Mouse (Mus musculus) left cerebral cortex, postnatal 36 days (tissue): Measurements from ENCODE around the gene Igsf3. TPM values are rescaled to one million over a fixed set of nuclear protein-coding genes. Genes with fewer than 3 reads are reported as not detected.

ENCODE experiments used
- DNase-seq, 2 experiments: peaks; one replicate each; pipeline ENCODE4 v3.0.0; 2021 to 2022; ENCODE audit warnings: low spot score in 2 of 2, mixed read lengths in 1 of 2
- intact Hi-C: fragments of 180-260 bp; cut with DNase I; formaldehyde crosslinking; loops from one replicate; pipeline ENCODE4 v1.15.1; 2025
- total RNA-seq, 2 experiments: library from RNA; stranded (reverse); gene quantifications; 2 replicates each; pipeline ENCODE4 v1.2.3; 2021

The Igsf3 gene
- total RNA-seq, 2 experiments from 2014 or later: 19.4 to 23.3 TPM

DNA sequence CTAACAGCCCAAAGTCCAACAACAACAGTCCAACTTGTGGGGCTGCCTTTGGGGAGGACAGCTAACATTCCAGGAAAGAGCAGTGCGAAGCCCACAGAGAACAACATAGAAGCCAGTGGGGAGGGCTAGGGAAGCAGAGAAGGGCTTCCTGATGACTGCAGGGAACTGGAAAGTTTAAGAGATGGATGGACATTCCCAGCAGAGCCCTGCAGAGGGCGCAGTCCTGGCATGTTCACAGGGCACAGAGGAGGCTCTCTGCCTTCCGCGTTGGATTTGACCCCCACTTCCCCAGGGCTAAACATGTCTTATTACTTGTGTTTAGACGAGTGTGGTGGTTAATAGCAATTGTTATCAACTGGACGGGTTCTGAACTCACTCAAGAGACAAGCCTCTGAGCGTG, 111.3 kb downstream of the Igsf3 start:
- DNase-seq: no peak
- intact Hi-C loops: no loop called here

- no peak for DNase-seq
- intact Hi-C loops: loop anchor here (5.0 kb wide), 1 partner anchor 107 kb away; no protein-coding TSS in a partner anchor
These were observed 113.6 kb downstream of the Igsf3 start for GRCm38 (mm10) chr3:101490515-101490914.

DNA sequence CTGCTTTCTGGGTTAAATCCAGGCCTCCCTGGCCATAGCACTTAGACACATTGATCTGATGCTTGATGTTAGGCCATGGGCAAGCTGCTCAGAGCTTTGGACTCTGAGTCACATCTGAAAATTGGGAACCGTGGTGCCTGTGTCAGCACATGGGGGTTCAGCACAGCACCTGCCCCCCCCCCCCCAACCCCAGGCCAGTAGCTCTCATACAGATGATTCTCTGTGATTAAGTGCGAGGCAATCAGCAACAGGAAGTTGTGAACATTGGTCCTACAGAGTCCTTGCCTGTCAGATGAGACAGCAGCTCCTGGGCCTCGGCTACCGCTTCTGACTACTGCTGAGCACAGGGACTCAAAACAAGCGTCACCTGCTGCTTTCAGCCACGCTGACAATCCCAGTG, 116.0 kb downstream of the Igsf3 start:
- DNase-seq: no peak
- intact Hi-C loops: loop anchor here (1.0 to 5.0 kb wide), 3 partner anchors 104 to 750 kb away; no protein-coding TSS in a partner anchor

DNA sequence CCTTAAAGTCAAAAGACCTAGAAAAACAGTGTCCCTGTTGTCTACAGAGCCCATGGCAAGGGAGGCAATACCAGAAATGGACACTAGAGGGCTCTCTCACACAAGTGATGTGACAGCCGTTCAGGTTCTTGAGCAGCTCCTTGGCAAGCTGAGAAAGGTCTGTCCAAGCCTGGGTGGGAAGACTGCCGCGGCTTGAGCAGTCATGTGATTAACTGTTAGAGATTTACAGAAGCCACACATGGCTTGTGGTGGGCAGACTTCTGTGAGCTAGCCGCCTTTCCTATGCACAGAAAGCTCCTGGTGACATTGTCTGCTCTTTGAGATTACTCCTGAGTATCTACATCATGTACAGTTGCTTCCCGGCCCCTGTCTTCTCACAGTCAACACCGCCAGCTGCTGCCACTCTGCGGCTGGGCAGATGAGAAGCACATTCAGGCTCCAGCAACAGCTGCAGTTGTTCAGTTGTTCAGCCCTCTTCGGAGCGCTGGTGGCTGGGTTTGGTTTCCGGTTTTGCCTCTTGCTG, 117.1 kb downstream of the Igsf3 start:
- intact Hi-C loops: loop anchor here (1.0 to 5.0 kb wide), 4 partner anchors 103 to 749 kb away; no protein-coding TSS in a partner anchor
- peak; percentile 78 to 85 for DNase-seq

DNA sequence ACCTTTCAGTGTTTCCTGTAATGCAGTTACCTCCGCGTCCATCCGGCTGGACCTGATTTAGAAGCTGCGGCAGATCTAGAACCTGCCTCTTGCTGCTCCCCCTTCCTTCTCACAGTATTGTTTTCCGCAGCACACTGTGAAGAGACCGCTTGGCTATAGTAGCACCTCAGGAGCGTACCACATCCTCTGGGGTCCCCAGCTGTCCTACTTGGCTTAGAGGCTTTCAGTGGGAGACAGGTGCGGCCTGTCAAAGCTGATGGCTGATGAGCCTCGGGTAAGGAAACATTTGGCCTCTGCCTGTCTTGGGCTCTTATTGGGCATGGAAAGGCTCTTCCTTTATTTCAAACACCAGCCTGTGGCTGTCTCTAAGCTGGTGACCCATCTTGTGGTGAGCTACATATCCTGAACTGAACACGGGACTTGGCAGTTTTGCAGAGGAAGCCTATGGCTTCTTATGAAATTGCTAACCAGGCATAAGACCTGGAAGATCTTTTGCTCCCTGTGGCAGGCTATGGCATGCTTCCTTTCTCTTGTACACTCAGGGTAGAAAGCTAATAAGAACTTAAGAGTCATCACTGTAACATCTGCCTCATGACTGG, 120.6 kb downstream of the Igsf3 start:
- intact Hi-C loops: no loop called here
- DNase-seq: no peak

DNA sequence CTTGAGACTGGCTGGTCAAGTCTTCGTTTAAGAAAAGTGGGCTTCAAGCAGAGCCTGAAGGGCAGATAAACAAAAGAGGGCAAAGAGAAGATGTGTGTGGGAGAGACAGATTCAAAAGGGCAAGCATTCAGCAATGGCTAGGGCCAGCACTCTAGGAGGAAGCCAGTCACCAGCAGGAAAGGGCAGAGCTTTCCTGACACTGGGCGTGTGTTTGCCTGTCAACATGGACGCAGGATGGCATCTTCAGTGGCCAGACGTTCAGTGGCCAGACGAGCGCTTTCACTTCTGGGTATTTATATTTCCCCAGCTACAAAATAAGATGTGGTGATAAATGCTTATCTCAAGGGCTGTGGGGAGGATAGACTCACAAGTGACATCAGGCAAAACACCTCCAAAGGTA, 123.0 kb downstream of the Igsf3 start:
- intact Hi-C loops: no loop called here

GRCm38 (mm10) chr3:101500393-101501051, 123.6 kb downstream of the Igsf3 start:
- intact Hi-C loops: no loop called here

More for the DNA sequence above, 123.0 kb downstream of the Igsf3 start:
- DNase-seq: no peak

DNA sequence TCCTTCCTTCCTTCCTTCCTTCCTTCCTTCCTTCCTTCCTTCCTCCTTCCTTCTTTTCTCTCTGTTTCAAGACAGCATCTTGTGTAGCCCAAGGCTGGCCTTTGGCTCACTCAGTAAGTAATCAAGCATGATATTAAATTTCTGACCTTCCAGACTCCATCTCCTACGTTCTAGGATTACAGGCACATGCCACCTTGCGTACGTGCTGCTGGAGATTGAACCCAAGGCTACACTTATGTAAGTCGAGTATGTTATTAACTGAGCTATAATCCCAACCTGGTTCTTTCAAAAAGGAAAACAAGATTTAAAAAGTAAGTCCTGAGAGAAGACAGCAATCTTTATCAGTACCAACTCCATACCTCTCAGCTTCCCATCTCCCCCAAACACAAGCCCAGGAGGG, 124.7 kb downstream of the Igsf3 start:
- intact Hi-C loops: no loop called here
- DNase-seq: no peak

More at GRCm38 (mm10) chr3:101500393-101501051, 123.6 kb downstream of the Igsf3 start:
- no peak for DNase-seq

GRCm38 (mm10) chr3:101502086-101502760, 125.3 kb downstream of the Igsf3 start:
- intact Hi-C loops: no loop called here
- no peak for DNase-seq

GRCm38 (mm10) chr3:101506179-101506578, 129.3 kb downstream of the Igsf3 start:
- intact Hi-C loops: loop anchor here (1.0 to 5.0 kb wide), 4 partner anchors 56 to 306 kb away; partner anchors contain the start of gene Atp1a1
- peak; percentile 70 to 75 for DNase-seq

DNA sequence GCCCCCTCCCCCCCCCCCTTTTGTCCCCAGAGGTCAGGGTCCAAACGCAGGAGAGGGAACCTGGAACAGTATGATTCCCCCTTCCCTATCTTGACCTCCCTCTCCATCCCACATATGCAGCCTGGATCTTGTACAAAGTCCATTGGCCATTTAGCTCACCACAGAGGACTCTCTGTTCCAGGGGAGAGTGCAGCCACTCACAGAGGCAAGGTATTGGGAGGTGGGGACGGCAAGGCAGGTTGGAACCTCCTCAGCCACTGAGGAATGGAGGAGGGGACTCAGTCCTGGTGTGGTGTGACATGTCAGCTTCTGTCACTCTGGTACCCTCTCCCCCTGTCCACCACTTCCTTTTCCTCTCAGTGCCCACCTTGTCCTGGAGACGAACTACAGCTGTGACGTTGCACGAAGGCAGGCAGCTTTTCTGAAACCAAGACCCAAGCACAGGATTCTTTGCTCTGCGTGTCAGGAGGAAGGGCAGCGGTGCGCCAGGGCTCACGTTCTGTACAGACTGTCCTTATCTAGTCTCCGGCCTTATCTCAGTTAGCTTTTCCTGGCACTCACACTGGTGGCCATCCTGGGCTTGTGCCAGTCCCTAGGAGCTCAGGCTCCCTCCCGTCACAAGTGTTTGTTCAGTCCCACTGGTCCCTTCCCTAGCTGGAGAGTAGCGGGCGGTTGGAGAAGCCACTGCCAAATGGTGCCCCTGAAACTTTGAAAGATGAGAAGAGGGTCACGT, 130.3 kb downstream of the Igsf3 start:
- intact Hi-C loops: loop anchor here (1.0 to 5.0 kb wide), 4 partner anchors 55 to 305 kb away; partner anchors contain the start of gene Atp1a1
- no peak for DNase-seq

DNA sequence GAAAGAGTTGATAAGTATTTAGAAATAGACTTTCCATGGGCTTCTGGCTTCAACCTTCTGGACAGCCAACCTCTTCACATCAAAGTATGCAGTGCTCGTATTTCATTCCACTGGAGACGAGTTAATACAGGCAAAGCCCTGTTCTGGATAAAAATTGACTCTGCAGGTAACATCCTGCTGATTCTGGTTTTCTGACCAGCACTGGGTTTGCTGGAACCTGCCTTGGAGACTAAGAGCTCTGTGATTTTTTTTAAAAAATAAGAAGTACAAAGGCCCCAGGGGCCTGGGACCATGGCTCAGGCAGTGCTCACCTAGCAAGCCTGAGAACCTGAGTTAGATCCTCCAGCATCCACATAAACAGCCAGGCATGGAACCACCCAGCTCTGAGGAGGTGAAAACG, 130.9 kb downstream of the Igsf3 start:
- intact Hi-C loops: loop anchor here (5.0 kb wide), 2 partner anchors 55 to 95 kb away; partner anchors contain the start of gene Atp1a1
- no peak for DNase-seq

DNA sequence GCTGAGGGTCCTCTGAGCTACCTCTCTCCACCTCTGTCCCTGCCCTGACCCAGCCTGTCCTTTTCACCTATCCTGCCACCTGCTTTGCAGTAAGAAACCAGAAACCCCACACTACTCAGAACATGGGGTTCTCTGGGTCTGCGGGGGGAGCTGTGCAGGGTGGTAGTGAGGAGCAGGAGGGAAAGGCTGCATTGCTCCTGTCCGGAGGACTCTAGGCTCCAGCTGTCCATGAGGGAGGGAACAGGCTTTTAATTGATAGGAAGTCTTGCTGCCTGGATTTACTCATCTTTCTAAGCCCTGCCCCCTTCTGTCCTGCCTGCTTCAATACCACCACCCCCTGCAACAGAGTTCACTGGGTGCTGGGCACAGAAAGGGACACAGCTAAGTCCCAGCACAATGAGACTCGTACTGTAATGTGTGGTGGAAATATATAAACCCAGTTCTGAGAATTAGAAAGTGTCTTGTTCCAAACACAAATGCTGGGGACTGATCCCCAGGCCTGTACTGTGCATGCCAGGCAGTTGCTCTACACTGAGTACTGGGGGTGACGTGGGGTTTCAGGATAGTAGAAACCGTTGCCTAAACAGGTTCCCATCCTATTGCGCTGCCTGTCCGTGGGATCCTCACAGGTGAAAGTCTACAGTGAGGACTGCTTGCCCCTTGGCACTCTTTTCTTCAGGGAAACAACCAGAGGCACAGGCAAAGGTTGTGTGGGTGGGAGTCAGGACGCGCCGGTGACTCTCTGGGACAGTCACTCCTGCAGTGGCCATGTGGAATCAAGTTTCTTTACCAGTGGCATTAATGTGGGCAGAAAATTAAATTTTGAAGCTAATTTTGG, 133.0 kb downstream of the Igsf3 start:
- no peak for DNase-seq
- intact Hi-C loops: loop anchor here (5.0 kb wide), 2 partner anchors 52 to 92 kb away; partner anchors contain the start of gene Atp1a1

DNA sequence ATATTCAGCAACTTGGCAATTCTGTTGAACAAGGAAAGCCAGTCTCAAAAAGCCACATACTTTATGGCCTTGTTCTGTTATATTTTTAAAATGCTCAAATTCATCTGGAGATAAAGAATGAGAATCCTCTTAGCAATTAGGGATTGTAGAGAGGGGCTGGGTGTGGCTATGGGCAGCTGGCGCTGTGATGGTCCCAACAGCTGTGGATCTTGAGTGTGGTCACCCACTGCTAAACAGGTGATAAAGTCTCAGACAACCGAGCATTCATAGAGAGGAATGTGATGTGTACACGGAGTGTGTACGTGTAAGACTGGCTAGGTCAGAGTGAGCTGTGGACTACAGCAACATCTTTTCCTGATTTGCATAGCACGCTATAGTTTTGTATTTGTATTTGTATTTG, 133.7 kb downstream of the Igsf3 start:
- DNase-seq: no peak
- intact Hi-C loops: no loop called here

Other genes with a start within 250 kb of the Igsf3 start
- not detected for gene Cd2, start 89.1 kb upstream of the Igsf3 start, total RNA-seq
- 1,000 to 10,000 TPM; 1,016 to 1,239 TPM for gene Atp1a1, start 227.6 kb downstream of the Igsf3 start, total RNA-seq